Mouse (Mus musculus) embryonic facial prominence, embryonic 10.5 days (tissue): ENCODE data around the gene Elk3. TPM values are rescaled to one million over a fixed set of nuclear protein-coding genes. Genes with fewer than 3 reads are reported as not detected.

Source experiments
- DNase-seq: peaks from one replicate; pipeline ENCODE4 v3.0.0-alpha.2; 2017; ENCODE audit warnings: low spot score
- H3K27ac ChIP-seq: fragments of 300-500 bp; sonication (generic); replicated peaks from 2 replicates; pipeline ENCODE4 v1.5.1; 2016; ENCODE audit warnings: mild to moderate bottlenecking
- H3K27me3 ChIP-seq: fragments of 300-500 bp; sonication (generic); replicated peaks from 2 replicates; pipeline ENCODE4 v1.6.1; 2016; ENCODE audit warnings: low read depth, mild to moderate bottlenecking; ENCODE audit not compliant: poor library complexity, severe bottlenecking
- H3K36me3 ChIP-seq: fragments of 300-500 bp; sonication (generic); replicated peaks from 2 replicates; pipeline ENCODE4 v1.6.1; 2016; ENCODE audit warnings: mild to moderate bottlenecking, moderate library complexity
- H3K4me1 ChIP-seq: fragments of 300-500 bp; sonication (generic); 2 replicates; pipeline ENCODE4 v1.6.1; 2016
- H3K4me3 ChIP-seq: fragments of 300-500 bp; sonication (generic); 2 replicates; pipeline ENCODE4 v1.5.1; 2016; ENCODE audit warnings: mild to moderate bottlenecking, moderate library complexity
- H3K9me3 ChIP-seq: fragments of 300-500 bp; sonication (generic); 2 replicates; pipeline ENCODE4 v1.6.1; 2016; ENCODE audit warnings: mild to moderate bottlenecking
- WGBS: fragments of 180-500 bp; shearing (Covaris S2); methylation state at CpG from one replicate; pipeline ENCODE4 v1.1.7; 2016; 5-methylcytosine and 5-hydroxymethylcytosine counted together
- polyA plus RNA-seq: library from polyadenylated mRNA; unstranded; fragments of >200 nt; fragmentation: Nextera tagmentation; extraction: Ambion mirVana; gene quantifications from 2 replicates; pipeline ENCODE4 v1.2.1, GENCODE M21; 2016

Gene Elk3
- polyA plus RNA-seq, 1 experiment from 2014 or later: 30.6 TPM

- no peaks in the 10 kb centered on the region for H3K27me3 ChIP-seq
- H3K9me3 ChIP-seq: no peaks in the 10 kb centered on the region
- WGBS: 81% methylated on average over 9 of the region's 9 CpGs
- no peak for DNase-seq
- no peak overlapping the region for H3K4me3 ChIP-seq
- no peaks in the 10 kb centered on the region for H3K36me3 ChIP-seq
- no peak overlapping the region; the same call in 1 of the 2 replicates for H3K27ac ChIP-seq
- H3K4me1 ChIP-seq: peaks cover 12% of the 10 kb centered on the region
These were observed 35.4 kb upstream of the Elk3 start for GRCm38 (mm10) chr10:93346208-93346936.

GRCm38 (mm10) chr10:93345497-93345896, 34.6 kb upstream of the Elk3 start:
- Histone ChIP-seq H3K27ac (no peak overlapping the region), H3K9me3 (no peaks in the 10 kb centered on the region), H3K27me3 (no peaks in the 10 kb centered on the region), H3K4me1 (peaks cover 12% of the 10 kb centered on the region), H3K36me3 (no peaks in the 10 kb centered on the region), H3K4me3 (no peak overlapping the region)
- no peak for DNase-seq
- WGBS: 83% methylated on average over 2 of the region's 2 CpGs

DNA sequence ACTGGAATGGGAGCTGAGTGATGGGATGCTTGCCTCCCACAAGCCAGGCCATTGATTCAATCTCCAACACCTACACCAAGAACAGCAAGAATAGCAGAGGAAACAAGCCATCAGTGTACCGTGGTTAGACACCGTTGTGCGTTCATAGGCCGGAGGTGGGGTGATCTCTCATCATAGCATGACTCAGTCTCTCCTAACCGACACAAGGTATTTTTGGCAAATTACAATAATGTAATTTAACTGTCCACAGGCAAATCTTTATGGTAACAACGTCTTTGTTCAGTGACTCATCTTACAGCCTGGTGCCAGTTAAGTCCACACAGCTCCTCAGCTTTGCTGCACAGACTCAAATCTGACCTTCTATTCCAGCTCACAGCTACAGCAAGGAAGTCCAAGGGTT, 32.5 kb upstream of the Elk3 start:
- Histone ChIP-seq H3K4me1 (peaks cover 12% of the 10 kb centered on the region), H3K36me3 (no peaks in the 10 kb centered on the region), H3K9me3 (no peaks in the 10 kb centered on the region), H3K27ac (no peak overlapping the region), H3K4me3 (no peak overlapping the region), H3K27me3 (no peaks in the 10 kb centered on the region)
- no peak for DNase-seq
- 93% methylated on average over 6 of the region's 6 CpGs for WGBS

GRCm38 (mm10) chr10:93342986-93343385, 32.1 kb upstream of the Elk3 start:
- no peak overlapping the region for H3K4me3 ChIP-seq
- no peaks in the 10 kb centered on the region for H3K9me3 ChIP-seq
- no peak for DNase-seq
- H3K27me3 ChIP-seq: no peaks in the 10 kb centered on the region
- no peaks in the 10 kb centered on the region for H3K36me3 ChIP-seq
- H3K4me1 ChIP-seq: peaks cover 10% of the 10 kb centered on the region
- 89% methylated on average over 3 of the region's 3 CpGs for WGBS
- H3K27ac ChIP-seq: no peak overlapping the region

- H3K4me3 ChIP-seq: no peak overlapping the region
- 0 out of 2 replicates have a peak, but pooled peaks cover 11% of the 10 kb centered on the region for H3K4me1 ChIP-seq
- 84% methylated on average over 5 of the region's 5 CpGs for WGBS
- no peaks in the 10 kb centered on the region for H3K9me3 ChIP-seq
- no peak for DNase-seq
- no peaks in the 10 kb centered on the region for H3K27me3 ChIP-seq
- no peaks in the 10 kb centered on the region for H3K36me3 ChIP-seq
- no peak overlapping the region for H3K27ac ChIP-seq
These were observed 27.6 kb upstream of the Elk3 start for GRCm38 (mm10) chr10:93338526-93338925.

- Histone ChIP-seq H3K27ac (no peak overlapping the region; the same call in 1 of the 2 replicates), H3K27me3 (no peaks in the 10 kb centered on the region), H3K36me3 (no peaks in the 10 kb centered on the region), H3K4me3 (no peak overlapping the region), H3K9me3 (no peaks in the 10 kb centered on the region), H3K4me1 (peaks cover 15% of the 10 kb centered on the region; the same call in 1 of the 2 replicates)
- WGBS: 62% methylated on average over 6 of the region's 6 CpGs
- DNase-seq: no peak
These were observed 25.6 kb upstream of the Elk3 start for GRCm38 (mm10) chr10:93336462-93336931.

DNA sequence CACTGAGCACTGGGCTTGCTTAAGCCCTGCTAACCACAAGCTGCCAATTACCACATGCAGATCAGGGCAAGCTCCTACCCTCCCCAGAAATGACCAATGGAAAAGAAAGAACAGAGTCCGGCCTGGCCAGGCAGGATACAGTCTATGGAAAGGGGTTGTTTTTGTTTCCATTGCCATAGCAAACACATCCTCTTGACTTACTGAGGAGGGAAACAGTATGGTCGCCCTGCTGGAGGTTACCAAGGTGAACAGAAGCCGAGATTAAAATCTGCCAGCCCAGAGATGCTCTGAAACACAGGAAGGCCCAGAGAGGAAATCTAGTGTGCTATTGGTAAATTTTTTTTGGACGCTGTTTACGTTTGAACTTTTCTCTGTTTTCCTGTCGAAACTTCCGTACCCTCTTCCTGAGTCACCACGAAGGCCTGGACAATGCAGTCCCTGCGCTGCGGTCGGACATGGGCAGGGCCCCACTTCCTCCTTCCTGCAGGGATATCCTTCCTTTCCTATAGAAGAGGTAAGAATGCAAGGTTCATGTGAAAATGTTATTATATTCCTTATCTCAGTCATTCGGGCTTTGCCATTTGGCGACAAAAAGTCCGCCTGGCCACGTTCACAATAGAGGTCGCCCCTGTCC, 25.0 kb upstream of the Elk3 start:
- WGBS: 81% methylated on average over 16 of the region's 16 CpGs
- H3K4me1 ChIP-seq: peaks cover 15% of the 10 kb centered on the region; the same call in 1 of the 2 replicates
- H3K4me3 ChIP-seq: no peak overlapping the region
- no peaks in the 10 kb centered on the region for H3K36me3 ChIP-seq
- H3K27ac ChIP-seq: no peak overlapping the region; the same call in 1 of the 2 replicates
- peak; percentile 18 for DNase-seq
- no peaks in the 10 kb centered on the region for H3K9me3 ChIP-seq
- H3K27me3 ChIP-seq: no peaks in the 10 kb centered on the region

DNA sequence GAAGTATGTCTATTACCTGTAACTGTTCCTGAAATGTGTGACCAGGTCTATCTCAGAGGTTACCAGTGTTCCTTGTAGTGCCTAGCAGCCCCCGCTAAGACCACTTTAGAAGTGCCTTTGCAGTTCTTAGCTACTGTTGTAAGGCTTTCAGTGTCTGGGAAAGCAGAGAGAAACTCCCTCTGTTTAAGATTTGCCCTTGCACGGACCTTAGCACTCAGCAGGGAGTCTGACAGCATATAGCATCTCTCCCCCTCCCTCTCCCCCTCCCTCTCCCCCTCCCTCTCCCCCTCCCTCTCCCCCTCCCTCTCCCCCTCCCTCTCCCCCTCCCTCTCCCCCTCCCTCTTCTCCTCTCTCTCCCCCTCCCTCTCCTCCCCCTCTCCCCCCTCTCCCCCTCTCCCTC, 24.1 kb upstream of the Elk3 start:
- no peaks in the 10 kb centered on the region for H3K9me3 ChIP-seq
- H3K4me1 ChIP-seq: peaks cover 15% of the 10 kb centered on the region; the same call in 1 of the 2 replicates
- WGBS: 53% methylated on average over 2 of the region's 2 CpGs
- H3K27ac ChIP-seq: 0 out of 2 replicates have a peak overlapping the region, but pooled peaks have one; percentile 40
- no peaks in the 10 kb centered on the region for H3K36me3 ChIP-seq
- H3K27me3 ChIP-seq: no peaks in the 10 kb centered on the region
- H3K4me3 ChIP-seq: no peak overlapping the region
- DNase-seq: no peak

DNA sequence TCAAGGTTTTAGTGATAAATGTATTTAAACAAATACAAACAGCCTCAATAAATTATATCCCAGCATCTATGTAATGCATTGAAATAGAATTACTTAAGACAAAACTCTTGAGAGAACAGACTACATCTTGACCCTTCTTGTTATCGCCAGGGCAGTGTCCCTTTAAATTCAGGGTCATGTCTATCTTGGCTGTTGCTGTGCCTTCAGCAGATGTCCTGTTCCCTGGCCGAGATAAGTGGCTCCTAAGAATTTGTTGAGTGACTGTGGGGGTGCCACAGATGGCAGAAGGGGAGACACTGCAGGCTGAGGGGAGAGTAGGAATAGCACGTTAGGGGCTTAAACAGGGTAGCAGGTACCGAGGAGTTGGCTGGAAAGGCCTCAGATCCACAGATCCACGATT, 22.3 kb upstream of the Elk3 start:
- DNase-seq: no peak
- Histone ChIP-seq H3K9me3 (no peaks in the 10 kb centered on the region), H3K4me3 (no peak overlapping the region), H3K27me3 (no peaks in the 10 kb centered on the region), H3K36me3 (no peaks in the 10 kb centered on the region), H3K4me1 (peaks cover 15% of the 10 kb centered on the region; the same call in 1 of the 2 replicates), H3K27ac (no peak overlapping the region)
- 74% methylated on average over 5 of the region's 5 CpGs for WGBS

DNA sequence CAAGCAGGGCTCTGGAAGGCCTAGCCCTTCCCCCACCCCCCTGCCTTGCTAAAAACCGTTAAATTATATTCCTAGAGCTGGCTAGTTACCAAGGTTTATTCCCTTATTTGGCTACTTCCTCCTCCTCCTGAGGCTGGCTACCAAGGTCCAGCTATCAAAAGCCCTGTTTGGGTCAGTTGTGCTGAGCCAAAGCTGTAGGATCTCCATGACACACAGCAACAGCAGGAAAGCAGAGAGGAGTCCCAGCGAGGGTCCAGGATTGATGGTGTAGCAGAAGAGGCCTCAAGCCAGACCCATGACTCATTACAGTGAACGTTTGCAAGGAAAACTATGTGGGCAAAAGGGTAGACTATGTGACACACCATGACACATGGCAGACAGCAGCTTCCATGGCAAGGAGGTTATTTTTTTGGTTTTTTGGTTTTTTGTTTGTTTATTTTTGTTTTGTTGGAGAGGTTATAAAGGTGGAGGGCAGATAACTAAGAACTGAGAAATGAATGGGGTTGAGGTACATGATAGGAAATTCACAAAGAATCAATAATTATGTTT, 21.4 kb upstream of the Elk3 start:
- Histone ChIP-seq H3K4me1 (peaks cover 15% of the 10 kb centered on the region; the same call in 1 of the 2 replicates), H3K9me3 (no peaks in the 10 kb centered on the region), H3K27me3 (no peaks in the 10 kb centered on the region), H3K36me3 (no peaks in the 10 kb centered on the region), H3K4me3 (no peak overlapping the region), H3K27ac (no peak overlapping the region)
- no peak for DNase-seq
- WGBS: 47% methylated on average over 3 of the region's 3 CpGs

DNA sequence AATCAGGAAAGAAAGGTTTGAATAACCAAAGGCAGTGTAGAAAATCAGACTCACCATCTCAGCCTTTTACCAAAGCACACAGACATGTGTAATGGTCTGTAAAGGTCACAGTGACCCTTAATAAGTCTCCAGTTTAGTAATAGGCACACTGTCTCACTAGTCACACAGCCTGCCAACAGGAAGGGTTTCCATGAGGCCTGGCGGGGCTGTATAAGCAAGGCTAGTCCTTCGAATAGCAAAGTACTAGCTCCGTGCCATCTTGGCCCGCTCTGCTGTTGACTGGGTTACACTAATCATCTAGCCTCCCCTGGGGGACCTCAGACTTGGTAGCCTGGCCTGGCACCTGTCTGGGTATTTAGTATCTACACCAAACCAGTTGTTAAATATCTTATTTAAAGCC, 20.6 kb upstream of the Elk3 start:
- Histone ChIP-seq H3K36me3 (no peaks in the 10 kb centered on the region), H3K27ac (no peak overlapping the region), H3K9me3 (no peaks in the 10 kb centered on the region), H3K4me3 (no peak overlapping the region), H3K27me3 (no peaks in the 10 kb centered on the region), H3K4me1 (peaks cover 21% of the 10 kb centered on the region)
- 88% methylated on average over 4 of the region's 4 CpGs for WGBS
- DNase-seq: no peak

DNA sequence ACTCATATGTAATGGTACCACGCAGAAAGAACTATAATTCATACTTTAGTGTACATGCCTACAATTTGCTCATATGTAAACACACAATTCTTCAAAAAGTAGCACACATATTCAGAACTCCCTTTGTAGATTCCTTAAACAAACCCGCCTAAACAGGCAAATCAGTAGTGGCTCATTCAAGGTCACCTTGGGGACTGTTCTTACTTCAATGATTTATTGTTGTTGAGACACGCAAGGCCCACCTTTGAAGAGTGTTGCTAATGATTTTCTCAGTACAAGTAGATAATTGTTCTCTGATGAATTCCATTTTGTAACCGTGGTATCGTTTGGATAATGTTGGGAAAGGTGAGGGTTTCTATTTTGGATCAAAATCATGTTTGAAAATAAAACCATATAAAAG, 17.4 kb upstream of the Elk3 start:
- DNase-seq: no peak
- no peaks in the 10 kb centered on the region for H3K9me3 ChIP-seq
- no peaks in the 10 kb centered on the region for H3K27me3 ChIP-seq
- H3K36me3 ChIP-seq: no peaks in the 10 kb centered on the region
- no peak overlapping the region for H3K27ac ChIP-seq
- peaks cover 28% of the 10 kb centered on the region for H3K4me1 ChIP-seq
- no peak overlapping the region for H3K4me3 ChIP-seq
- WGBS: 83% methylated on average over 5 of the region's 5 CpGs

- Histone ChIP-seq H3K36me3 (no peaks in the 10 kb centered on the region), H3K27ac (no peak overlapping the region), H3K27me3 (no peaks in the 10 kb centered on the region), H3K4me1 (peaks cover 25% of the 10 kb centered on the region), H3K9me3 (no peaks in the 10 kb centered on the region), H3K4me3 (no peak overlapping the region)
- no peak for DNase-seq
- 90% methylated on average over 6 of the region's 6 CpGs for WGBS
These were observed 16.3 kb upstream of the Elk3 start for GRCm38 (mm10) chr10:93327187-93327586.
